Mouse (Mus musculus) CH12.LX (cell line): ENCODE measurements around the gene Tox2. TPM values are rescaled to one million over a fixed set of nuclear protein-coding genes. Genes with fewer than 3 reads are reported as not detected.

ENCODE experiments used
- DNase-seq: peaks from one replicate; pipeline ENCODE4 v3.0.0-alpha.2; 2013; ENCODE audit errors: extremely low read depth
- H3K27ac ChIP-seq: 2 replicates; pipeline ENCODE4 v1.5.1; 2012; ENCODE audit warnings: low read depth, mild to moderate bottlenecking, control low read depth, moderate library complexity; ENCODE audit not compliant: insufficient read depth
- H3K27me3 ChIP-seq: replicated peaks from 2 replicates; pipeline ENCODE3; 2012; ENCODE audit warnings: inconsistent platforms
- H3K36me3 ChIP-seq, 2 experiments: replicated peaks in 1 of 2; 2 replicates each; pipeline versions ENCODE3 to v1.6.1; 2012; ENCODE audit warnings: inconsistent platforms in 1 of 2, low read length in 1 of 2, mild to moderate bottlenecking in 1 of 2, mixed read lengths in 1 of 2, moderate library complexity in 1 of 2; ENCODE audit not compliant: control insufficient read depth in 1 of 2, insufficient read depth in 1 of 2
- H3K4me1 ChIP-seq, 2 experiments: 2 replicates each; pipeline ENCODE4 v1.6.1; 2012; ENCODE audit warnings: inconsistent platforms in 1 of 2, moderate library complexity in 1 of 2; ENCODE audit not compliant: insufficient read depth in 2 of 2, control insufficient read depth in 1 of 2
- H3K4me2 ChIP-seq: 2 replicates; pipeline ENCODE4 v1.6.1; 2012; ENCODE audit warnings: low read depth, mild to moderate bottlenecking, control low read depth; ENCODE audit not compliant: poor library complexity, insufficient read depth, severe bottlenecking
- H3K4me3 ChIP-seq, 3 experiments: fragments of 150-350 bp in 1 of 3; sonication (generic) in 1 of 3; replicated peaks in 1 of 3; 2 replicates each; pipeline versions ENCODE3 to v1.5.1; 2011 to 2012; ENCODE audit warnings: low read depth in 2 of 3, low read length in 2 of 3, mild to moderate bottlenecking in 2 of 3, moderate library complexity in 2 of 3, control low read depth in 1 of 3, improper control_type of control experiment in 1 of 3, inconsistent platforms in 1 of 3, mixed read lengths in 1 of 3; ENCODE audit not compliant: poor library complexity in 1 of 3
- H3K79me2 ChIP-seq: replicated peaks from 2 replicates; pipeline ENCODE4 v1.6.1; 2012; ENCODE audit warnings: mild to moderate bottlenecking, moderate library complexity; ENCODE audit not compliant: control insufficient read depth, poor library complexity, insufficient read depth, severe bottlenecking; ENCODE audit errors: extremely low read depth
- H3K9ac ChIP-seq: 2 replicates; pipeline ENCODE4 v1.6.1; 2012; ENCODE audit warnings: low read depth, mild to moderate bottlenecking, control low read depth, moderate library complexity; ENCODE audit not compliant: insufficient read depth
- H3K9me3 ChIP-seq: replicated peaks from 2 replicates; pipeline ENCODE3; 2012; ENCODE audit warnings: low read length, inconsistent platforms, mixed read lengths
- BHLHE40 ChIP-seq: IDR thresholded peaks from 2 replicates; pipeline ENCODE4 v1.6.1; 2011; ENCODE audit warnings: mild to moderate bottlenecking, low read depth, low read length, improper control_type of control experiment
- E2F4 ChIP-seq: IDR thresholded peaks from 2 replicates; pipeline ENCODE4 v1.6.1; 2011; ENCODE audit warnings: low read depth, low read length, improper control_type of control experiment; ENCODE audit not compliant: insufficient replicate concordance
- ELF1 ChIP-seq: IDR thresholded peaks from 2 replicates; pipeline ENCODE4 v1.6.1; 2014; ENCODE audit warnings: low read depth, mild to moderate bottlenecking, inconsistent platforms, low read length, improper control_type of control experiment
- ETS1 ChIP-seq: conservative IDR thresholded peaks from 2 replicates; pipeline ENCODE4 v1.6.1; 2012; ENCODE audit warnings: low read depth, mild to moderate bottlenecking, inconsistent platforms, low read length, improper control_type of control experiment, moderate library complexity
- HCFC1 ChIP-seq: IDR thresholded peaks from 2 replicates; pipeline ENCODE4 v1.6.1; 2012; ENCODE audit warnings: low read depth, mild to moderate bottlenecking, inconsistent platforms, low read length, improper control_type of control experiment
- IRF4 ChIP-seq: IDR thresholded peaks from 2 replicates; pipeline ENCODE4 v1.6.1; 2014; ENCODE audit warnings: low read depth, mild to moderate bottlenecking, inconsistent platforms, low read length, improper control_type of control experiment
- JUN ChIP-seq: IDR thresholded peaks from 2 replicates; pipeline ENCODE4 v1.6.1; 2011; ENCODE audit warnings: low read depth, mild to moderate bottlenecking, low read length, improper control_type of control experiment, moderate library complexity; ENCODE audit not compliant: insufficient read depth
- JUND ChIP-seq: conservative IDR thresholded peaks from 2 replicates; pipeline ENCODE4 v1.6.1; 2011; ENCODE audit warnings: low read depth, low read length, improper control_type of control experiment
- KAT2A ChIP-seq: IDR thresholded peaks from 2 replicates; pipeline ENCODE4 v1.6.1; 2012; ENCODE audit warnings: low read length, improper control_type of control experiment, inconsistent platforms; ENCODE audit not compliant: insufficient replicate concordance
- MAX ChIP-seq: IDR thresholded peaks from 2 replicates; pipeline ENCODE4 v1.6.1; 2011; ENCODE audit warnings: low read length, improper control_type of control experiment
- MAZ ChIP-seq: IDR thresholded peaks from 2 replicates; pipeline ENCODE4 v1.6.1; 2012; ENCODE audit warnings: low read depth, mild to moderate bottlenecking, inconsistent platforms, low read length, improper control_type of control experiment, moderate library complexity
- NELFE ChIP-seq: IDR thresholded peaks from 2 replicates; pipeline ENCODE4 v1.6.1; 2011; ENCODE audit warnings: low read depth, low read length, improper control_type of control experiment
- PAX5 ChIP-seq: IDR thresholded peaks from 2 replicates; pipeline ENCODE4 v1.6.1; 2012; ENCODE audit warnings: low read length, inconsistent platforms, mixed read lengths
- POLR2A ChIP-seq: IDR thresholded peaks from 2 replicates; pipeline ENCODE4 v1.6.1; 2011; ENCODE audit warnings: low read depth, mild to moderate bottlenecking, improper control_type of control experiment, low read length
- RAD21 ChIP-seq: IDR thresholded peaks from 2 replicates; pipeline ENCODE4 v1.6.1; 2011; ENCODE audit warnings: low read depth, mild to moderate bottlenecking, low read length, improper control_type of control experiment, moderate library complexity
- RCOR1 ChIP-seq: conservative IDR thresholded peaks from 2 replicates; pipeline ENCODE4 v1.6.1; 2012; ENCODE audit warnings: low read depth, mild to moderate bottlenecking, inconsistent platforms, low read length, improper control_type of control experiment
- TBP ChIP-seq: conservative IDR thresholded peaks from 2 replicates; pipeline ENCODE4 v1.6.1; 2011; ENCODE audit warnings: low read depth, low read length, improper control_type of control experiment
- UBTF ChIP-seq: IDR thresholded peaks from 2 replicates; pipeline ENCODE4 v1.6.1; 2012; ENCODE audit warnings: low read depth, mild to moderate bottlenecking, inconsistent platforms, low read length, improper control_type of control experiment, moderate library complexity
- USF2 ChIP-seq: conservative IDR thresholded peaks from 2 replicates; pipeline ENCODE4 v1.6.1; 2011; ENCODE audit warnings: low read depth, low read length, improper control_type of control experiment
- ZC3H11A ChIP-seq: IDR thresholded peaks from 2 replicates; pipeline ENCODE4 v1.6.1; 2012; ENCODE audit warnings: low read depth, mild to moderate bottlenecking, inconsistent platforms, low read length, improper control_type of control experiment
- ZNF384 ChIP-seq: IDR thresholded peaks from 2 replicates; pipeline ENCODE4 v1.6.1; 2012; ENCODE audit warnings: low read depth, low read length, improper control_type of control experiment, inconsistent platforms
- dilution Hi-C: fragments of 300-500 bp; cut with MboI; formaldehyde crosslinking; loops from 2 replicates; pipeline ENCODE4 v1.14.3; 2020; ENCODE audit warnings: low sequenced_read_pairs; ENCODE audit not compliant: extremely low pct_unique_long_range_greater_than_20kb, extremely low pct_ligation_motif_present
- in situ Hi-C: fragments of 300-500 bp; cut with MboI; formaldehyde crosslinking; loops from 3 replicates; pipeline ENCODE4 v1.14.3; 2019; ENCODE audit warnings: low sequenced_read_pairs, low pct_ligation_motif_present, low pct_unique_long_range_greater_than_20kb, mixed read lengths
- polyA plus RNA-seq: library from polyadenylated mRNA; unstranded; fragments of >175 nt; gene quantifications from 2 replicates; pipeline ENCODE4 v1.2.1, GENCODE M21; 2012; ENCODE audit warnings: low read depth; ENCODE audit not compliant: insufficient read length
- total RNA-seq, 2 experiments: library from RNA; depleted of rRNA; stranded (reverse); fragments of 300-350 nt in 1 of 2; fragments of >200 nt in 1 of 2; gene quantifications; 2 replicates each; pipeline ENCODE4 v1.2.3; 2012 to 2014

The Tox2 gene
- total and polyA plus RNA-seq, 3 experiments, result not detected

DNA sequence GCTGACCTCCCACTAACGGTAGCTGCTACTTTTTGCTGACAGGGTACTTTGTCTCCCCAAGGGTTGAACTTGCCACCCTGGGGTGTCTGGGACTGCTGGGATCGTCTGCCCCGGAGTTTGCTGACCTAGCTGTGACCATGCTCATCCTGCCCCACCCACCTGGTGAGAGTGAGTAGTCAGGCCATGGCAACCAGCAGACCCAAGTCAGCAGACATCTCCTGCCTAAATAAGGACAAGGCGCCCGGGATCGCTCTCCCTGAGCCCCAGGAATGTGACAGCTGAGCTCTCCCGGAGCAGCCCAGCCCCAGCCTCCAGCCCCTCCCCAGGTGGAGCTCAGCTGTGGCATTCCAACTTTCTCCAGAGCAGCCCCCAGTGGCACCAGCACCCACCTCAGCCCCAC lies 150.8 kb downstream of the Tox2 start:
- Histone ChIP-seq H3K4me3 (no peak overlapping the region), H3K4me1 (peaks cover 0 to 3% of the 10 kb centered on the region in 2 experiments; a peak in 1 of 4 replicates), H3K4me2 (no peak overlapping the region), H3K27ac (no peak overlapping the region), H3K79me2 (no peaks in the 10 kb centered on the region), H3K9me3 (peaks cover 4% of the 10 kb centered on the region), H3K27me3 (peaks cover 85% of the 10 kb centered on the region), H3K36me3 (no peaks in the 10 kb centered on the region), H3K9ac (no peak overlapping the region)
- TF ChIP-seq KAT2A, result no peak
- no peak for TF ChIP-seq IRF4
- TF ChIP-seq ELF1, result no peak
- TF ChIP-seq HCFC1, result no peak
- TF ChIP-seq MAX, result no peak
- no peak for TF ChIP-seq ZNF384
- TF ChIP-seq ZC3H11A, result no peak
- TF ChIP-seq TBP, result no peak
- TF ChIP-seq RCOR1, result no peak
- no peak for TF ChIP-seq NELFE
- no peak for TF ChIP-seq UBTF
- TF ChIP-seq E2F4, result no peak
- no peak for DNase-seq
- in situ Hi-C loops (no loop called here), dilution Hi-C loops (no loop called here)

DNA sequence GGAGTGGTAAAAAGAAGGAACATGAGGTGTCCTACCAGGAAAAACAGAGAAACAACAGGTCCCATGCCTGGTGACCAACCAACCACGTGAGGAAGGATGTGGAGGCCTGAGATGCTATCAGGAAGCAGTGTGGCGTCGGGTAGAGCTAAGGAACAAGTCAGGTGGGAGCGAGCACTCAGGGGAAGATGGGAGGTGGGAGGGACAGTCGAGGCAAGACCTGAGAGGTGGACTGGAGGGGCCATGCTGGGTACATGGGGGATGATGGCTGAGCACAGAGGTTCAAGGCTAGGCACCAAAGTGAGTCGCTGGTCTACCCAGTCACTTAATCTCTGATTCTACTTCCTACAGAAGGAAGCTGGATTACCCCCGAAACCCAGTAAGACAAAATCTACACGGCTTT lies 152.7 kb downstream of the Tox2 start:
- Histone ChIP-seq H3K4me1 (peaks cover 0 to 3% of the 10 kb centered on the region in 2 experiments; a peak in 1 of 4 replicates), H3K9me3 (peaks cover 4% of the 10 kb centered on the region), H3K4me3 (no peak overlapping the region), H3K79me2 (no peaks in the 10 kb centered on the region), H3K27ac (no peak overlapping the region), H3K36me3 (no peaks in the 10 kb centered on the region), H3K27me3 (peaks cover 85% of the 10 kb centered on the region), H3K4me2 (no peak overlapping the region), H3K9ac (no peak overlapping the region)
- in situ Hi-C loops (no loop called here), dilution Hi-C loops (no loop called here)
- DNase-seq, result no peak
- TF ChIP-seq ZC3H11A (no peak), ZNF384 (no peak), JUND (no peak), PAX5 (no peak), MAZ (no peak), JUN (no peak), POLR2A (no peak), ELF1 (no peak), KAT2A (no peak), USF2 (no peak), BHLHE40 (no peak), TBP (no peak), ETS1 (no peak), RAD21 (no peak)
